ENCODE assay signal across 10 mouse cellular contexts in the genomic region with DNA sequence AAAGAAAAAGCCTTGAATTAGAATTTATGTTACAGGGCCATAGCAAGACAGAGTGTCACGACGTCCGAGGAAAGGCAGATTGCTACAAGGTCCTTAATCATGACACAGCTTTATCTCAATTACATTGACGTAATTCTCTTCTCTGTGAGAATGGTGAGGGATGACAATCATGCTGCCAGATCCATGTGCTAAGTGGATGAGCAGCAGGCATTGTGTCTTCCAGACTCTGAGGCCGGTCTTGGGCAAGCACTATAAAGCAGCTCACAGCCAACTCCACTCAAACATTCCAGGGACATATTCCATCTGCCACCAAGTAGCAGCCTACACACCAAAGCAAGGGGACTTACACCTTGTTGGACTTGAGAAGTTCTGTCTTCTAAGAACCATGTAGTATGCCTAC. TPM values are rescaled to one million over a fixed set of nuclear protein-coding genes. Genes with fewer than 3 reads are reported as not detected.
DNase-seq lines count a peak whose midpoint lies in the region; ATAC-seq and TF ChIP-seq lines count a peak whose summit lies in the region.
"Had no signal": no experiment of that assay in that cellular context is flagged by ENCODE, and none has a peak within 500 bp of the region (broad histone marks: within the 10 kb centered on the region; RNA-seq: fewer than 3 reads in every experiment).

No protein-coding gene starts in this region.

- H3K4me3 ChIP-seq in gastrocnemius, adult 2 months, result peak overlapping the region; percentile 55
- H3K4me3 ChIP-seq in liver, embryonic 16.5 days (ENCODE audit: low read depth, low read length), result no peak overlapping the region
- H3K4me3 ChIP-seq in liver, embryonic 12.5 days, result no peak overlapping the region
- H3K4me3 ChIP-seq in bone marrow macrophage, adult 2 months (ENCODE audit: insufficient read depth, low read length), result no peak overlapping the region
- H3K4me3 ChIP-seq in olfactory bulb, adult 2 months (ENCODE audit: insufficient read depth, low read depth, low read length), result no peak overlapping the region
- H3K4me3 ChIP-seq: limb, embryonic 13.5 days had no signal

- intact Hi-C loops in gastrocnemius, adult 2 months (cut with DNase I), result no loop called here
- intact Hi-C loops in gastrocnemius, postnatal 14 days (cut with DNase I; ENCODE audit: low total_unique reads), result no loop called here

- H3K9ac ChIP-seq in liver, embryonic 16.5 days (ENCODE audit: low read depth, low read length), result no peak overlapping the region
- no peak overlapping the region for H3K9ac ChIP-seq in liver, embryonic 12.5 days
- H3K9ac ChIP-seq: limb, embryonic 13.5 days had no signal

- no peak for ATAC-seq in liver, embryonic 16.5 days (ENCODE audit: low read depth)
- ATAC-seq in liver, embryonic 12.5 days, result no peak

- no peaks in the 10 kb centered on the region for H3K27me3 ChIP-seq in liver, embryonic 16.5 days (ENCODE audit: control insufficient read depth, insufficient read depth, low read depth, low read length)
- H3K27me3 ChIP-seq in liver, embryonic 12.5 days (replicated peaks), result no peaks in the 10 kb centered on the region
- H3K27me3 ChIP-seq: limb, embryonic 13.5 days had no signal

- no peaks in the 10 kb centered on the region for H3K9me3 ChIP-seq in liver, embryonic 16.5 days (replicated peaks; ENCODE audit: control insufficient read depth, low read length)
- no peaks in the 10 kb centered on the region for H3K9me3 ChIP-seq in liver, embryonic 12.5 days (replicated peaks)
- H3K9me3 ChIP-seq: limb, embryonic 13.5 days had no signal

- H3K36me3 ChIP-seq in liver, embryonic 16.5 days (ENCODE audit: control insufficient read depth, insufficient read depth), result no peaks in the 10 kb centered on the region
- H3K36me3 ChIP-seq in liver, embryonic 12.5 days, result no peaks in the 10 kb centered on the region

- WGBS in liver, embryonic 16.5 days (ENCODE audit: insufficient replicate concordance), result 34% methylated on average over 5 of the region's 5 CpGs
- WGBS in liver, embryonic 12.5 days (ENCODE audit: insufficient replicate concordance), result 62% methylated on average over 5 of the region's 5 CpGs
- WGBS in olfactory bulb, adult 2 months, result 39% methylated on average over 5 of the region's 5 CpGs

- H3K27ac ChIP-seq in gastrocnemius, adult 2 months, result peak overlapping the region; percentile 62
- H3K27ac ChIP-seq in liver, embryonic 16.5 days (ENCODE audit: low read length), result peak overlapping the region; percentile 64
- no peak overlapping the region for H3K27ac ChIP-seq in liver, embryonic 12.5 days
- H3K27ac ChIP-seq in bone marrow macrophage, adult 2 months (ENCODE audit: insufficient read depth, low read depth, low read length), result peak overlapping the region; percentile 47
- peak overlapping the region; percentile 77 for H3K27ac ChIP-seq in olfactory bulb, adult 2 months (ENCODE audit: insufficient read depth, low read depth, low read length)
- H3K27ac ChIP-seq: limb, embryonic 13.5 days had no signal

- TF ChIP-seq CTCF in gastrocnemius, adult 2 months (IDR thresholded peaks at IDR 0.05), result no peak
- TF ChIP-seq CTCF in bone marrow macrophage, adult 2 months (IDR thresholded peaks at IDR 0.05; ENCODE audit: low read depth, low read length), result no peak
- TF ChIP-seq CTCF in olfactory bulb, adult 2 months (IDR thresholded peaks at IDR 0.05; ENCODE audit: insufficient read depth, low read depth, low read length), result no peak

- peaks cover 17% of the 10 kb centered on the region for H3K4me1 ChIP-seq in liver, embryonic 16.5 days (ENCODE audit: control insufficient read depth, low read depth, low read length)
- H3K4me1 ChIP-seq in liver, embryonic 12.5 days, result peaks cover 17% of the 10 kb centered on the region
- peaks cover 34% of the 10 kb centered on the region for H3K4me1 ChIP-seq in bone marrow macrophage, adult 2 months (ENCODE audit: control insufficient read depth, insufficient read depth, low read length)
- peaks cover 15% of the 10 kb centered on the region for H3K4me1 ChIP-seq in olfactory bulb, adult 2 months (ENCODE audit: control insufficient read depth, insufficient read depth, low read length)

- no peak for TF ChIP-seq POLR2A in bone marrow macrophage, adult 2 months (IDR thresholded peaks at IDR 0.05; ENCODE audit: borderline replicate concordance, low read depth, low read length)
- no peak for TF ChIP-seq POLR2A in olfactory bulb, adult 2 months (IDR thresholded peaks at IDR 0.05; ENCODE audit: insufficient read depth, low read depth, low read length)

- H3K4me2 ChIP-seq in liver, embryonic 16.5 days (ENCODE audit: low read depth, low read length), result no peak overlapping the region
- no peak overlapping the region for H3K4me2 ChIP-seq in liver, embryonic 12.5 days
- H3K4me2 ChIP-seq: limb, embryonic 13.5 days had no signal

- DNase-seq in gastrocnemius, adult 2 months, result no peak
- no peak for DNase-seq in gastrocnemius, postnatal 14 days
- no peak for DNase-seq in adrenal gland, adult 18-20 months (ENCODE audit: low spot score in 2 of 2)
- DNase-seq in embryo, embryonic 9.5 days (ENCODE audit: extremely low spot score), result no peak
- DNase-seq: right cerebral cortex, postnatal 4 days had no signal

RNA-seq across cellular contexts. Expression of a gene that starts 17.7 kb away (rescaled TPM):
- total RNA-seq in gastrocnemius, adult 2 months (2021), result 1 to 10 TPM; 6.4 to 6.8 TPM
- total RNA-seq in gastrocnemius, postnatal 14 days (2021), result 1 to 10 TPM; 8.7 to 8.9 TPM
- 5.3 and 5.6 TPM in 2 replicates for polyA plus RNA-seq in liver, embryonic 16.5 days (2015; fragmentation: Nextera tagmentation; extraction: Ambion mirVana)
- polyA plus RNA-seq in liver, embryonic 12.5 days (2016; fragmentation: Nextera tagmentation; extraction: Ambion mirVana), result 5.4 and 6.2 TPM in 2 replicates
- polyA plus RNA-seq in bone marrow macrophage, adult 2 months (2012; ENCODE audit: insufficient read depth, insufficient read length, missing spikeins), result 11.6 and 12.0 TPM in 2 replicates
- polyA plus RNA-seq in olfactory bulb, adult 2 months (2012; ENCODE audit: insufficient read depth, insufficient read length, low replicate concordance, missing spikeins), result not detected in 2 replicates
- total RNA-seq in adrenal gland, adult 18-20 months (2021), result 10 to 100 TPM; 23.7 to 24.9 TPM

RNA-seq across cellular contexts. Expression of a gene that starts 45.0 kb away (rescaled TPM):
- total RNA-seq in gastrocnemius, adult 2 months (2021), result 10 to 100 TPM; 32.1 to 44.4 TPM
- total RNA-seq in gastrocnemius, postnatal 14 days (2021), result 10 to 100 TPM; 31.5 to 37.3 TPM
- 14.8 and 16.7 TPM in 2 replicates for polyA plus RNA-seq in liver, embryonic 16.5 days (2015; fragmentation: Nextera tagmentation; extraction: Ambion mirVana)
- 20.4 and 21.2 TPM in 2 replicates for polyA plus RNA-seq in liver, embryonic 12.5 days (2016; fragmentation: Nextera tagmentation; extraction: Ambion mirVana)
- polyA plus RNA-seq in bone marrow macrophage, adult 2 months (2012; ENCODE audit: insufficient read depth, insufficient read length, missing spikeins), result 14.3 and 16.0 TPM in 2 replicates
- polyA plus RNA-seq in olfactory bulb, adult 2 months (2012; ENCODE audit: insufficient read depth, insufficient read length, low replicate concordance, missing spikeins), result not detected in 2 replicates
- 10 to 100 TPM; 63.0 to 97.6 TPM for total RNA-seq in adrenal gland, adult 18-20 months (2021)

Comparison
In these comparisons a context has a peak if more than half of its experiments do, and no peak if none do; other contexts are left out.
1. RNA of a gene that starts 45.0 kb away (polyA plus RNA-seq): 20.4 to 21.2 TPM in liver, embryonic 12.5 days, 14.8 to 16.7 TPM in liver, embryonic 16.5 days and 14.3 to 16.0 TPM in bone marrow macrophage, adult 2 months; not detected in olfactory bulb, adult 2 months; every median in the first group is over 10 times any median in the second.